Mouse (Mus musculus) erythroblast, adult 5-6 weeks (primary cell): ENCODE results near the gene Gcgr. TPM values are rescaled to one million over a fixed set of nuclear protein-coding genes. Genes with fewer than 3 reads are reported as not detected.
A peak's percentile ranks its signal among the peaks of the same experiment; 100 is the strongest.
"Not testable (repeated sequence)": the region's sequence is repeated elsewhere in the genome, so short reads cannot be mapped to it uniquely, and the experiment has no call there.

ENCODE experiments used
- ATAC-seq: replicated peaks from 2 replicates; pipeline ENCODE4 v1.8.0; 2016; ENCODE audit warnings: moderate number of reproducible peaks, mild to moderate bottlenecking, moderate TSS enrichment, inconsistent platforms; ENCODE audit not compliant: poor library complexity, low FRiP score, severe bottlenecking
- total RNA-seq, 2 experiments: library from RNA; stranded (forward) in 1 of 2; stranded (reverse) in 1 of 2; fragments of 150-400 nt in 1 of 2; fragments of 200-764, 138-1000 nt in 1 of 2; gene quantifications; 2 replicates each; pipeline versions ENCODE4 v1.2.3 to v1.2.4; 2015 to 2017; ENCODE audit warnings: low replicate concordance in 2 of 2

The Gcgr gene
- total RNA-seq, 2 experiments from 2014 or later = not detected

DNA sequence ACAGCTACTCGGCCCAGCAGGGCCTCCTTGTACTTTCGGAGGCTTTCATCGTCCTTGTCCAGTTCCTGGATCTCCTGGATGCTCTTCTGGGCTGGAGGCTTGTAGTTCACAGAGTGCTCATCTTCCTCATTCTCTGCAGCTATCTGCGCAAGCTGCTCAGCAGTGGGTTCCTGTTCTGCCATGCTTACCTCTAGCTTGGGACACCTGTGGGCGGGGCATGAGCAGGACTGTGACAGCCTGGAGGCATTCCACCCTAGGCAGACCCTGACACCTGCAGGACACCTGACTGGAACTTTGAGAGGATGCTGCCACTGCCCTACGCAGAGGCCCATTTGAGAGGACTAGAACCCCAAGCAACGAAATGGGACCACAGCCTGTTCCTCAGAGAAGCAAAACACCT lies 49.7 kb downstream of the Gcgr start:
- ATAC-seq = peak; percentile 11; the same call in 1 of the 2 replicates

DNA sequence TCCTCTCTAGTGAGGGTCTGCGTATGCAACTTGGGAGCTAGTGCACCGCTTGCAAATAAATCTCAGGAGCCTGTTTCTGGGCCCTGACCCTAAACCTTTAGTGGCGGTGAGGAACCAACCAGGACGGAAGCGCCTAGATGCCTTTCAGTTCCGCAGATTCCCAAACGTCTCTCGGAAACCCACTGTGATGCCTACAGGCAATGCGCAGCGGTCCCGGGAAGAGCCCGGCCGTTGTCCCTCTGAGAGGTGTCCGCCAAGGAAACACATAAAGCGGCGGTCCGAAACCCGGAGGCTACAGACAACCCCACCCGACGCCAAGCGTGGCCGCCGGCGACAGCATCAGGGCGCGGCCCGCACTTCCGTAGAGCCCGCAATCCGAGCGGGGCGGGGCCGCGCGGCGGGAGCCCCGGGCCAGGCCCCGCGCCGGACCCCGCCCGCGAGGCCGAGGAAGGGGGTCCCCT lies 50.4 kb downstream of the Gcgr start:
- ATAC-seq = peak; percentile 55

- ATAC-seq = peak; percentile 53
Observed at GRCm38 (mm10) chr11:120581490-120582267, 51.2 kb downstream of the Gcgr start, which contains the start of gene Arhgdia. Arhgdia (minus strand) TSS chr11:120581624.

GRCm38 (mm10) chr11:120582268-120582981 lies 51.9 kb downstream of the Gcgr start:
- ATAC-seq = no peak

DNA sequence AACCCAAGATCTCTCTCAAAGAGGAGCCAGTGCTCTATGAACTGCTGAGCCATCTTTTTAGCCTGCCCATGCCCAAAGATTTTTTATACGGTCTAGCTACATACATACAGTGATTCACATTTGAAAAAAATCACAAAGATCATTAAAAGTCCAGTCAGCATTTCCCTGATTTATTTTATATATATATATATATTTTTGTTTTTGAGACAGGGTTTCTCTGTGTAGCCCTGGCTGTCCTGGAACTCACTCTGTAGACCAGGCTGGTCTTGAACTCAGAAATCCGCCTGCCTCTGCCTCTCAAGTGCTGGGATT lies 52.4 kb downstream of the Gcgr start:
- ATAC-seq = not testable (repeated sequence)

- ATAC-seq = no peak
Observed at GRCm38 (mm10) chr11:120583937-120584336, 53.4 kb downstream of the Gcgr start.

DNA sequence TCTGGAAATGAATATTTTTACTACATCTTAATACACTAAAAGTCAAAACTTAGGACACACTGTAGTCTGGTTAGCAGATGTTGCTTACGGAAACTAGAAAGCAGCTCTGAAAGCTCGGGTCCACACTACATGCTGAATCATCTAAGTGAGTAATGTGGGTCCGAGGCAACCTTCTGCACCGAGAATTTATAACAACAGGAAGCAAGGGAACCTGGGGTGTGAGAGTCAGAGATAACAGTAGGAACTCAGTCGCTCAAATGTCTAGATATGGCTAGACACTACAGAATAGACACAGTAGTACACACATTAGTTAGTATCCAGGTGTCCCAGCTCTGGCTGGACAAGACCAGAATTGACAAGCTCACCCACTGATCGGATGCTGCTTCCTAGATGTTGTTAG lies 58.0 kb downstream of the Gcgr start:
- no peak for ATAC-seq

Other genes with a start within 250 kb of the Gcgr start
Only the 30 nearest of the 31 such genes appear.
- gene Actg1, start 182.2 kb upstream of the Gcgr start, total RNA-seq (2015; ENCODE audit: low replicate concordance) = 637 and 655 TPM in 2 replicates
- 301 and 341 TPM in 2 replicates for gene Actg1, start 182.2 kb upstream of the Gcgr start, total RNA-seq (2017; ENCODE audit: low replicate concordance)
- gene Fscn2, start 169.2 kb upstream of the Gcgr start, total RNA-seq (2015; ENCODE audit: low replicate concordance) = not detected in 2 replicates
- gene Fscn2, start 169.2 kb upstream of the Gcgr start, total RNA-seq (2017; ENCODE audit: low replicate concordance) = not detected in 2 replicates
- gene Faap100, start 151.9 kb upstream of the Gcgr start, total RNA-seq (2015; ENCODE audit: low replicate concordance) = 0.96 and 3.6 TPM in 2 replicates
- gene Faap100, start 151.9 kb upstream of the Gcgr start, total RNA-seq (2017; ENCODE audit: low replicate concordance) = 1.4 and 2.9 TPM in 2 replicates
- 16.1 and 17.6 TPM in 2 replicates for gene Nploc4, start 93.0 kb upstream of the Gcgr start, total RNA-seq (2015; ENCODE audit: low replicate concordance)
- 24.6 and 31.8 TPM in 2 replicates for gene Nploc4, start 93.0 kb upstream of the Gcgr start, total RNA-seq (2017; ENCODE audit: low replicate concordance)
- 1.3 TPM in 1 of 2 replicates, not detected in the other for gene Tspan10, start 88.1 kb upstream of the Gcgr start, total RNA-seq (2015; ENCODE audit: low replicate concordance)
- not detected in 2 replicates for gene Tspan10, start 88.1 kb upstream of the Gcgr start, total RNA-seq (2017; ENCODE audit: low replicate concordance)
- not detected in 2 replicates for gene Pde6g, start 77.2 kb upstream of the Gcgr start, total RNA-seq (2015; ENCODE audit: low replicate concordance)
- gene Pde6g, start 77.2 kb upstream of the Gcgr start, total RNA-seq (2017; ENCODE audit: low replicate concordance) = not detected in 2 replicates
- 7.3 TPM in 1 of 2 replicates, not detected in the other for gene Oxld1, start 72.6 kb upstream of the Gcgr start, total RNA-seq (2015; ENCODE audit: low replicate concordance)
- gene Oxld1, start 72.6 kb upstream of the Gcgr start, total RNA-seq (2017; ENCODE audit: low replicate concordance) = 6.1 and 6.9 TPM in 2 replicates
- 1.5 and 2.1 TPM in 2 replicates for gene Ccdc137, start 72.6 kb upstream of the Gcgr start, total RNA-seq (2015; ENCODE audit: low replicate concordance)
- gene Ccdc137, start 72.6 kb upstream of the Gcgr start, total RNA-seq (2017; ENCODE audit: low replicate concordance) = 1.5 and 16.8 TPM in 2 replicates
- gene Arl16, start 63.1 kb upstream of the Gcgr start, total RNA-seq (2015; ENCODE audit: low replicate concordance) = 4.2 and 5.9 TPM in 2 replicates
- 3.3 TPM in 1 of 2 replicates, not detected in the other for gene Arl16, start 63.1 kb upstream of the Gcgr start, total RNA-seq (2017; ENCODE audit: low replicate concordance)
- gene Mrpl12, start 46.1 kb upstream of the Gcgr start, total RNA-seq (2015; ENCODE audit: low replicate concordance) = 12.1 and 16.1 TPM in 2 replicates
- gene Mrpl12, start 46.1 kb upstream of the Gcgr start, total RNA-seq (2017; ENCODE audit: low replicate concordance) = 12.1 and 15.6 TPM in 2 replicates
- gene Slc25a10, start 38.9 kb upstream of the Gcgr start, total RNA-seq (2015; ENCODE audit: low replicate concordance) = 6.9 and 11.1 TPM in 2 replicates
- 4.7 and 6.0 TPM in 2 replicates for gene Slc25a10, start 38.9 kb upstream of the Gcgr start, total RNA-seq (2017; ENCODE audit: low replicate concordance)
- gene Mcrip1, start 19.0 kb downstream of the Gcgr start, total RNA-seq (2015; ENCODE audit: low replicate concordance) = 8.1 and 17.6 TPM in 2 replicates
- gene Mcrip1, start 19.0 kb downstream of the Gcgr start, total RNA-seq (2017; ENCODE audit: low replicate concordance) = 3.2 and 9.6 TPM in 2 replicates
- gene Ppp1r27, start 20.4 kb downstream of the Gcgr start, total RNA-seq (2015; ENCODE audit: low replicate concordance) = not detected in 2 replicates
- not detected in 2 replicates for gene Ppp1r27, start 20.4 kb downstream of the Gcgr start, total RNA-seq (2017; ENCODE audit: low replicate concordance)
- 108 and 148 TPM in 2 replicates for gene P4hb, start 42.6 kb downstream of the Gcgr start, total RNA-seq (2015; ENCODE audit: low replicate concordance)
- gene P4hb, start 42.6 kb downstream of the Gcgr start, total RNA-seq (2017; ENCODE audit: low replicate concordance) = 136 and 145 TPM in 2 replicates
- 101 and 127 TPM in 2 replicates for gene Arhgdia, start 50.9 kb downstream of the Gcgr start, total RNA-seq (2015; ENCODE audit: low replicate concordance)
- gene Arhgdia, start 50.9 kb downstream of the Gcgr start, total RNA-seq (2017; ENCODE audit: low replicate concordance) = 35.7 and 38.1 TPM in 2 replicates
- gene Alyref, start 67.7 kb downstream of the Gcgr start, total RNA-seq (2015; ENCODE audit: low replicate concordance) = 60.6 and 67.8 TPM in 2 replicates
- 86.1 and 86.4 TPM in 2 replicates for gene Alyref, start 67.7 kb downstream of the Gcgr start, total RNA-seq (2017; ENCODE audit: low replicate concordance)
- 15.0 and 16.9 TPM in 2 replicates for gene Anapc11, start 67.7 kb downstream of the Gcgr start, total RNA-seq (2015; ENCODE audit: low replicate concordance)
- gene Anapc11, start 67.7 kb downstream of the Gcgr start, total RNA-seq (2017; ENCODE audit: low replicate concordance) = 0.56 and 6.5 TPM in 2 replicates
- not detected in 2 replicates for gene Npb, start 77.8 kb downstream of the Gcgr start, total RNA-seq (2015; ENCODE audit: low replicate concordance)
- not detected in 2 replicates for gene Npb, start 77.8 kb downstream of the Gcgr start, total RNA-seq (2017; ENCODE audit: low replicate concordance)
- 7.7 and 20.7 TPM in 2 replicates for gene Pcyt2, start 87.2 kb downstream of the Gcgr start, total RNA-seq (2015; ENCODE audit: low replicate concordance)
- 19.8 and 39.8 TPM in 2 replicates for gene Pcyt2, start 87.2 kb downstream of the Gcgr start, total RNA-seq (2017; ENCODE audit: low replicate concordance)
- 21.9 and 26.1 TPM in 2 replicates for gene Sirt7, start 94.5 kb downstream of the Gcgr start, total RNA-seq (2015; ENCODE audit: low replicate concordance)
- gene Sirt7, start 94.5 kb downstream of the Gcgr start, total RNA-seq (2017; ENCODE audit: low replicate concordance) = 48.8 and 52.1 TPM in 2 replicates
- 65.3 and 78.0 TPM in 2 replicates for gene Mafg, start 102.9 kb downstream of the Gcgr start, total RNA-seq (2015; ENCODE audit: low replicate concordance)
- gene Mafg, start 102.9 kb downstream of the Gcgr start, total RNA-seq (2017; ENCODE audit: low replicate concordance) = 137 and 154 TPM in 2 replicates
- gene Pycr1, start 113.1 kb downstream of the Gcgr start, total RNA-seq (2015; ENCODE audit: low replicate concordance) = 2.3 TPM in 1 of 2 replicates, not detected in the other
- not detected in 2 replicates for gene Pycr1, start 113.1 kb downstream of the Gcgr start, total RNA-seq (2017; ENCODE audit: low replicate concordance)
- gene Myadml2, start 117.5 kb downstream of the Gcgr start, total RNA-seq (2015; ENCODE audit: low replicate concordance) = not detected in 2 replicates
- not detected in 2 replicates for gene Myadml2, start 117.5 kb downstream of the Gcgr start, total RNA-seq (2017; ENCODE audit: low replicate concordance)
- gene Notum, start 130.5 kb downstream of the Gcgr start, total RNA-seq (2015; ENCODE audit: low replicate concordance) = not detected in 2 replicates
- not detected in 2 replicates for gene Notum, start 130.5 kb downstream of the Gcgr start, total RNA-seq (2017; ENCODE audit: low replicate concordance)
- gene Aspscr1, start 142.3 kb downstream of the Gcgr start, total RNA-seq (2015; ENCODE audit: low replicate concordance) = 16.7 and 17.6 TPM in 2 replicates
- gene Aspscr1, start 142.3 kb downstream of the Gcgr start, total RNA-seq (2017; ENCODE audit: low replicate concordance) = 10.7 and 15.9 TPM in 2 replicates
- gene Cenpx, start 183.0 kb downstream of the Gcgr start, total RNA-seq (2015; ENCODE audit: low replicate concordance) = 24.5 and 59.8 TPM in 2 replicates
- gene Cenpx, start 183.0 kb downstream of the Gcgr start, total RNA-seq (2017; ENCODE audit: low replicate concordance) = 2.2 and 10.8 TPM in 2 replicates
- 1.5 and 2.3 TPM in 2 replicates for gene Lrrc45, start 183.2 kb downstream of the Gcgr start, total RNA-seq (2015; ENCODE audit: low replicate concordance)
- 3.7 and 7.0 TPM in 2 replicates for gene Lrrc45, start 183.2 kb downstream of the Gcgr start, total RNA-seq (2017; ENCODE audit: low replicate concordance)
- gene Rac3, start 190.8 kb downstream of the Gcgr start, total RNA-seq (2015; ENCODE audit: low replicate concordance) = 3.3 TPM in 1 of 2 replicates, not detected in the other
- not detected in 2 replicates for gene Rac3, start 190.8 kb downstream of the Gcgr start, total RNA-seq (2017; ENCODE audit: low replicate concordance)
- 6.1 and 6.5 TPM in 2 replicates for gene Dcxr, start 196.6 kb downstream of the Gcgr start, total RNA-seq (2015; ENCODE audit: low replicate concordance)
- gene Dcxr, start 196.6 kb downstream of the Gcgr start, total RNA-seq (2017; ENCODE audit: low replicate concordance) = 1.9 and 3.1 TPM in 2 replicates
- gene Cbr2, start 201.4 kb downstream of the Gcgr start, total RNA-seq (2015; ENCODE audit: low replicate concordance) = 9.0 TPM in 1 of 2 replicates, not detected in the other
- gene Cbr2, start 201.4 kb downstream of the Gcgr start, total RNA-seq (2017; ENCODE audit: low replicate concordance) = not detected in 2 replicates